Comparison of ENCODE assay signal across 8 mouse cellular contexts in the genomic region with DNA sequence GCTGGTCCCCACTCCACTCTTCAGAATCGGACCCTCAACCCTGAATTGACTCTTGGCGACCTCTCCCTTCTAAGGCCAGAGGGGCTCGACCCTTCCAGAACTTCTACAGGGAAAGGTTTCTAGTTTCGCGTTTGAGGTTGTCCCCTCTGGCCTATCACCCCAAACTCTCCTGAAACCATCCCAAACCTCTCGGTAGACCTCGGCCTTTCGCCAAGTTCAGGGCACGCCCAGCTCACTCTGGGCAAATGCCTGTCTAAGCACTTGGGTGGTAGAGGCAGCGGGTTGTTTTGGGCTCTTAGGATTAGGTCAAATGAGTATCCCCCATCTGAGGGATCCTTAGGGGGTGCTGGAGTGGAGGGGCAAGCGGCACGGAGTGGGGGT.
DNase-seq lines count a peak whose midpoint lies in the region; ATAC-seq and TF ChIP-seq lines count a peak whose summit lies in the region.

No protein-coding gene starts in this region.

- peak overlapping the region; percentile 56 for H3K4me2 ChIP-seq in lung, embryonic 15.5 days
- H3K4me2 ChIP-seq in heart, embryonic 16.5 days (ENCODE audit: low read depth, low read length), result peak overlapping the region; percentile 95
- H3K4me2 ChIP-seq in liver, embryonic 14.5 days (ENCODE audit: low read depth), result peak overlapping the region; percentile 47

- peak overlapping the region; percentile 98 for H3K27ac ChIP-seq in lung, embryonic 15.5 days
- peak overlapping the region; percentile 97 for H3K27ac ChIP-seq in heart, embryonic 16.5 days (ENCODE audit: low read length)
- no peak overlapping the region for H3K27ac ChIP-seq in liver, embryonic 14.5 days

- H3K9ac ChIP-seq in lung, embryonic 15.5 days, result peak overlapping the region; percentile 69
- peak overlapping the region; percentile 77 for H3K9ac ChIP-seq in heart, embryonic 16.5 days (ENCODE audit: low read length)
- H3K9ac ChIP-seq in liver, embryonic 14.5 days (replicated peaks), result no peak overlapping the region

- H3K9me3 ChIP-seq in lung, embryonic 15.5 days, result no peaks in the 10 kb centered on the region
- no peaks in the 10 kb centered on the region for H3K9me3 ChIP-seq in heart, embryonic 16.5 days (replicated peaks; ENCODE audit: control insufficient read depth, low read length)
- H3K9me3 ChIP-seq in liver, embryonic 14.5 days (ENCODE audit: control insufficient read depth, low read length), result no peaks in the 10 kb centered on the region

- DNase-seq in lung, postnatal 25 days (ENCODE audit: low spot score), result no peak
- peak; percentile 22 for DNase-seq in cerebellum, adult 9-10 months
- no peak for DNase-seq in liver, embryonic 14.5 days (ENCODE audit: low read depth in 3 of 3, low spot score in 3 of 3)
- DNase-seq in testis, postnatal 10 days (ENCODE audit: low spot score), result peak; percentile 49
- no peak for DNase-seq in B cell, adult 2 months
- DNase-seq in gastrocnemius, adult 8-10 months (ENCODE audit: low spot score in 2 of 2), result no peak

- no peak for TF ChIP-seq CTCF in liver, embryonic 14.5 days (IDR thresholded peaks at IDR 0.05; ENCODE audit: low read depth)

- no peaks in the 10 kb centered on the region for H3K27me3 ChIP-seq in lung, embryonic 15.5 days
- no peaks in the 10 kb centered on the region for H3K27me3 ChIP-seq in heart, embryonic 16.5 days (ENCODE audit: control insufficient read depth, insufficient read depth, low read length)
- H3K27me3 ChIP-seq in liver, embryonic 14.5 days (ENCODE audit: control insufficient read depth, insufficient read depth, low read length), result peaks cover 2% of the 10 kb centered on the region

- peaks cover 20% of the 10 kb centered on the region for H3K4me1 ChIP-seq in lung, embryonic 15.5 days
- H3K4me1 ChIP-seq in heart, embryonic 16.5 days (ENCODE audit: control insufficient read depth, insufficient read depth, low read length), result peaks cover 10% of the 10 kb centered on the region
- no peaks in the 10 kb centered on the region for H3K4me1 ChIP-seq in liver, embryonic 14.5 days (replicated peaks; ENCODE audit: control insufficient read depth in 2 of 2, insufficient read depth in 2 of 2, low read length in 1 of 2)

- TF ChIP-seq EP300 in liver, embryonic 14.5 days (IDR thresholded peaks at IDR 0.05; ENCODE audit: low read depth), result no peak

- H3K4me3 ChIP-seq in lung, embryonic 15.5 days, result peak overlapping the region; percentile 57
- peak overlapping the region; percentile 85 for H3K4me3 ChIP-seq in heart, embryonic 16.5 days (ENCODE audit: low read length)
- peak overlapping the region; percentile 56 to 67 for H3K4me3 ChIP-seq in liver, embryonic 14.5 days (ENCODE audit: insufficient read depth in 1 of 2, low read depth in 2 of 2, low read length in 2 of 2)

- no peaks in the 10 kb centered on the region for H3K36me3 ChIP-seq in lung, embryonic 15.5 days
- no peaks in the 10 kb centered on the region for H3K36me3 ChIP-seq in heart, embryonic 16.5 days (ENCODE audit: control insufficient read depth, insufficient read depth)
- no peaks in the 10 kb centered on the region for H3K36me3 ChIP-seq in liver, embryonic 14.5 days (replicated peaks; ENCODE audit: control insufficient read depth, insufficient read depth, low read depth)

- no peak for ATAC-seq in lung, embryonic 15.5 days (ENCODE audit: borderline replicate concordance, extremely low read depth, low FRiP score, low TSS enrichment)
- no peak for ATAC-seq in heart, embryonic 16.5 days (replicated peaks; ENCODE audit: extremely low read depth, insufficient read depth, low FRiP score)
- ATAC-seq in liver, embryonic 14.5 days (ENCODE audit: insufficient read depth), result no peak

- 1% methylated on average over 12 of the region's 12 CpGs for WGBS in lung, embryonic 15.5 days
- 0% methylated on average over 12 of the region's 12 CpGs for WGBS in heart, embryonic 16.5 days
- WGBS in liver, embryonic 14.5 days (ENCODE audit: insufficient replicate concordance), result 4% methylated on average over 12 of the region's 12 CpGs

Comparison
In these comparisons a context has a peak if more than half of its experiments do, and no peak if none do; other contexts are left out.
1. DNase-seq: peak in cerebellum, adult 9-10 months (single experiment) and testis, postnatal 10 days (single experiment); none in lung, postnatal 25 days (single experiment), liver, embryonic 14.5 days (0 of 3), B cell, adult 2 months (0 of 2) and gastrocnemius, adult 8-10 months (0 of 2).
2. Peak in every context shown above with its lines, with median percentiles within 50 percentile points of each other: H3K4me2 ChIP-seq and H3K4me3 ChIP-seq.